Mouse (Mus musculus) pancreas, adult 10 weeks (tissue): ENCODE measurements around the gene Rhbdd2. TPM values are rescaled to one million over a fixed set of nuclear protein-coding genes. Genes with fewer than 3 reads are reported as not detected.

Source experiments
- polyA plus RNA-seq: library from polyadenylated mRNA; stranded (reverse); fragments of 350-450 nt; fragmentation: Illumina TruSeq; extraction: RNeasy Lipid Tissue Mini Kit (QIAGEN cat#74804); gene quantifications from one replicate; pipeline ENCODE4 v1.2.3, GENCODE M21; 2015; ENCODE audit warnings: low read depth, low replicate concordance; ENCODE audit not compliant: insufficient read depth

Rhbdd2 gene
- 6.4 TPM for polyA plus RNA-seq

DNA sequence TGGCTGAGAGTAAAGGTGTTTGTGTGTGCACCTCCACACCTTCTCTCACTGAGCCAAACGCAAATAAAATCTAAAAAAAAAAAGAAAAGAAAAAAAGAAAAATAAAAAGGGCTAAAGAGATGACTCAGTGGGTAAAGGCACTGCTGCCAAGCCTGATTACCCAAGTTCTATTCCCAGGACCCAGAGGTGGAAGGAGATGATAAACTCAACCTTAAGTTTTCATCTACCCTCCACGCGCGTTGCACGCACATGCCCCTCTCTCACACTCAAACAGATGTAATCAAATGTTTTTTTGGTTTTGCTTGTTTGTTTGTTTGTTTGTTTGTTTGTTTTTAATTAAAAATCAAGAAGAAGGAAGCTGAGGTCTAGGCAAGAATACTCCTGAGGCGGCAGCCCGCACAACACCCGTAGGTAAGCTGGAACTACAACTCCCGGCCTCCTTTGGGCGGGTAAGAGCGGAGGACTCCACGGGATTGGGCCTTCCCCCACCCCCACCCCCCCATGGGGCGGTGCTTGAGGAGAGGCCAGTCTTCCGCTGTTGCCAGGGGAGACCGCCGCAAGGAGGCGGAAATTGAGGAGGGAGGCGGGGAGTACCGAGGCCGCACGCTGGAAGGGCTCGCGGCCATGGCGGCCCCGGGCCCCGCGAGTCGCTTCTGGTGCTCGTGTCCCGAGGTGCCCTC is at the start of gene Rhbdd2:
Gene Rhbdd2, plus strand, starts transcription at position 502 of the 680 bp plus-strand sequence.

DNA sequence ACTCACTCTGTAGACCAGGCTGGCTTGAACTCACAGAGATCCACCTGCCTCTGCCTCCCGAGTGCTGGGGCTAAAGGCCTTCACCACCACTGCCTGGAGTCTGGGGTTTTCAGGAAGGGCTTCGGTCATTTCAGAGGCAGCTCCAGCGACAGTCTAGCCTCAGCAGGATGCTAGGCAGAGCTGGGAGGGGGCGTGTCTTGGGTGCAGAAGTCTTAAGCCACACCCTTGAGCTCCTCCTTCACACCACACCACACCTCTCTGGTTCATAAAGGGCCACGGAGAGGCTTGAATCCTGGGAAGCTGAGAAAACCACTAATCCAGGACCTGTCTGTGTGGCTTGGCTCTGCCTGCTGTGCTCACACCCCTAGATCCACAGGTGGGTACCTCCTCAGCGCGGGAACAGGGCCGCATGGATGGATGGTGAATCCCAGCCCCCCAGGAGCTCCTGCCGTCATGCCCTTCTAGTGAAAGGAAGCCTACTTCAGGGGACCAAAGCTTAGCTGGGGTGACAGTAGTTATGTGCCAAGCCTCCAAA is 37.4 kb downstream of the Rhbdd2 start, which contains the start of gene Por:
Gene Por, plus strand, starts transcription at position 293 of the 535 bp plus-strand sequence.

Other genes with a start within 250 kb of the Rhbdd2 start
- 4.7 TPM for gene Pom121, start 238.1 kb upstream of the Rhbdd2 start, polyA plus RNA-seq
- 9.4 TPM for gene Hip1, start 87.5 kb upstream of the Rhbdd2 start, polyA plus RNA-seq
- not detected for gene Ccl26, start 69.0 kb upstream of the Rhbdd2 start, polyA plus RNA-seq
- 5.6 TPM for gene Ccl24, start 59.6 kb upstream of the Rhbdd2 start, polyA plus RNA-seq
- gene Por, start 37.4 kb downstream of the Rhbdd2 start, polyA plus RNA-seq = 17.9 TPM
- 12.6 TPM for gene Tmem120a, start 111.8 kb downstream of the Rhbdd2 start, polyA plus RNA-seq
- gene Styxl1, start 145.8 kb downstream of the Rhbdd2 start, polyA plus RNA-seq = not detected
- 44.9 TPM for gene Mdh2, start 145.9 kb downstream of the Rhbdd2 start, polyA plus RNA-seq
- 2.1 TPM for gene Srrm3, start 174.3 kb downstream of the Rhbdd2 start, polyA plus RNA-seq